Mouse (Mus musculus) embryonic fibroblast, embryonic 13.5 days (primary cell): ENCODE data around the gene Fggy. TPM values are rescaled to one million over a fixed set of nuclear protein-coding genes. Genes with fewer than 3 reads are reported as not detected.

Experiments used
- H3K27ac ChIP-seq: 2 replicates; pipeline ENCODE4 v1.5.1; 2012; ENCODE audit warnings: low read length, control low read depth, inconsistent platforms; ENCODE audit not compliant: insufficient read depth
- H3K4me1 ChIP-seq: 2 replicates; pipeline ENCODE4 v1.6.1; 2011; ENCODE audit warnings: low read length; ENCODE audit not compliant: control insufficient read depth, insufficient read depth
- H3K4me3 ChIP-seq: 2 replicates; pipeline ENCODE4 v1.5.1; 2011; ENCODE audit warnings: mild to moderate bottlenecking, control low read depth, low read length; ENCODE audit not compliant: insufficient read depth
- CTCF ChIP-seq: IDR thresholded peaks from 2 replicates; pipeline ENCODE4 v1.5.1; 2011; ENCODE audit warnings: mild to moderate bottlenecking, control low read depth, low read length, moderate library complexity, borderline replicate concordance; ENCODE audit not compliant: insufficient read depth
- POLR2A ChIP-seq: IDR thresholded peaks from 2 replicates; pipeline ENCODE4 v1.6.1; 2011; ENCODE audit warnings: low read depth, mild to moderate bottlenecking, control low read depth, low read length, moderate library complexity
- polyA plus RNA-seq: library from polyadenylated mRNA; stranded (reverse); fragments of >200 nt; gene quantifications from 2 replicates; pipeline ENCODE4 v1.2.4, GENCODE M21; 2011; ENCODE audit warnings: low read depth; ENCODE audit not compliant: missing spikeins, insufficient read length

Gene Fggy
- polyA plus RNA-seq, 1 experiment: 7.6 TPM

- TF ChIP-seq POLR2A: no peak
- TF ChIP-seq CTCF: no peak
- H3K4me3 ChIP-seq: no peak overlapping the region
- H3K4me1 ChIP-seq: peaks cover 3% of the 10 kb centered on the region
- H3K27ac ChIP-seq: peak overlapping the region; percentile 65
Measured at GRCm38 (mm10) chr4:95909689-95910654, 352.7 kb downstream of the Fggy start.

GRCm38 (mm10) chr4:95913026-95913425 is 355.7 kb downstream of the Fggy start:
- no peak for TF ChIP-seq POLR2A
- TF ChIP-seq CTCF: no peak
- no peak overlapping the region for H3K4me3 ChIP-seq
- H3K4me1 ChIP-seq: peaks cover 3% of the 10 kb centered on the region
- H3K27ac ChIP-seq: peak overlapping the region; percentile 57

DNA sequence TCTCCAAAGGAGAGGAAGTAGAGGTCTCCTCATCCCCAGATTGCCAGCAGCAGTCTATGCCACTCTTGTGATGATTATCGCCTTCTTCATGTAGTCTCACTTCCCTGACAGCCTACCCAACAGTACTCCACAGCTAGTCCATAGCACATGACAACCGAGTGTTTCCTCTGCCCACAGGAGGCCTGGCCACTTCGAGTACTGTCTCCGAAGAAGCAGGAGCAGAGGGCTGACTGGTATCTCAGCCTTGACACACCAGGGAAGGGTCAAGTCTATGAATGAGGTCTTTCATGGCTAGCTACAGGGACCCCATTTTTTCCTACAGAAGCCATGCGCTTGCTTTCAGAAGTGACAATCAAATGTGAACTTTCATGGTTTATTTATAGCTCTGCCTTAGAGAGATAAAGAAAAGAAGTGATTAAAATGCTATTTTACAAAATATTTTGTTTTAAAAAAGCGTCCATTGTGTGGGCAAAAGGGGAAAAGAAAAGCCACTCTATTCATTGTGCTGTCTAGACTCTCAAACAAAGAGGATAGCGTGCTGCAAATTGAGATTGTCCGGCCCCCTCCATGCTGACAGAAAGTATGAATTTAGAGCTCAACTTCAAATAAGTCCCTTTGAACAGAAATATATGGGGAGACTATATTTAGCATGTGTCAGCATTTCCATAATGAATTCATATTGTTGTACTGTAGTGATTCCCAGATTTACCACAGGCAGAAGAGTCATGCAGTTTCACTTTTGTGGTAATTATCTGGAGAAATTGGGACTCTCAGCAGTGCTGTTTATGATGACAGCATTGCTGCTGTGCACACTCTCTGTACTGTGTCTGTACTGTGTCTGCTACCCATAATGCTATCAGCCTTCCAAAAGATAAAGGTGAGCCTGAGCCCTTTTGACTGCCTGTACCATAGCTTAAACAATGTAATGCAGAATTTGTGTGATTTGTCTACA is 358.6 kb downstream of the Fggy start:
- peak overlapping the region; percentile 49; the same call in 1 of the 2 replicates for H3K27ac ChIP-seq
- peaks cover 3% of the 10 kb centered on the region for H3K4me1 ChIP-seq
- TF ChIP-seq CTCF (no peak), POLR2A (no peak)
- no peak overlapping the region for H3K4me3 ChIP-seq

- Histone ChIP-seq H3K4me3 (no peak overlapping the region), H3K27ac (peak overlapping the region; percentile 63), H3K4me1 (peaks cover 2% of the 10 kb centered on the region)
- TF ChIP-seq POLR2A (no peak), CTCF (no peak)
Measured at GRCm38 (mm10) chr4:95917703-95918102, 360.4 kb downstream of the Fggy start.

DNA sequence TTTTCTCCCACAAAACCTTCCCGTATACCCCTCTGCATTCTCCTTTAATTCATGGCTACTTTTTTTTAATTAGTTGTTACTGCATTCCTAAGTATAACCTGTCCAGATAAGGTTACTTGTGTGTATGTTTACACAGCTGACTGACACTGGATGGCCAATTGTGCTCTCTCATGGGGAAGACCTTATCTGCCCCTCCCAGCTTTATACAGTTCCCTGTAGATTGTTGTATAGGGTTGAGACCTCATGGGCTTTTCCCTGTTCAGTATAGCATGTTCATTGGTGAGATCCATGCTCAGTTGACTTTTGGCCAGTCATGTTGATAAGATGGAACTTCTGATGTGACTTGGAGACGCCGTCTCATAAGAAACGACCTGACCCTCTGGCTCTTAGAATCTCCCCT is 363.1 kb downstream of the Fggy start:
- TF ChIP-seq POLR2A (no peak), CTCF (no peak)
- H3K4me3 ChIP-seq: no peak overlapping the region
- no peak overlapping the region for H3K27ac ChIP-seq

DNA sequence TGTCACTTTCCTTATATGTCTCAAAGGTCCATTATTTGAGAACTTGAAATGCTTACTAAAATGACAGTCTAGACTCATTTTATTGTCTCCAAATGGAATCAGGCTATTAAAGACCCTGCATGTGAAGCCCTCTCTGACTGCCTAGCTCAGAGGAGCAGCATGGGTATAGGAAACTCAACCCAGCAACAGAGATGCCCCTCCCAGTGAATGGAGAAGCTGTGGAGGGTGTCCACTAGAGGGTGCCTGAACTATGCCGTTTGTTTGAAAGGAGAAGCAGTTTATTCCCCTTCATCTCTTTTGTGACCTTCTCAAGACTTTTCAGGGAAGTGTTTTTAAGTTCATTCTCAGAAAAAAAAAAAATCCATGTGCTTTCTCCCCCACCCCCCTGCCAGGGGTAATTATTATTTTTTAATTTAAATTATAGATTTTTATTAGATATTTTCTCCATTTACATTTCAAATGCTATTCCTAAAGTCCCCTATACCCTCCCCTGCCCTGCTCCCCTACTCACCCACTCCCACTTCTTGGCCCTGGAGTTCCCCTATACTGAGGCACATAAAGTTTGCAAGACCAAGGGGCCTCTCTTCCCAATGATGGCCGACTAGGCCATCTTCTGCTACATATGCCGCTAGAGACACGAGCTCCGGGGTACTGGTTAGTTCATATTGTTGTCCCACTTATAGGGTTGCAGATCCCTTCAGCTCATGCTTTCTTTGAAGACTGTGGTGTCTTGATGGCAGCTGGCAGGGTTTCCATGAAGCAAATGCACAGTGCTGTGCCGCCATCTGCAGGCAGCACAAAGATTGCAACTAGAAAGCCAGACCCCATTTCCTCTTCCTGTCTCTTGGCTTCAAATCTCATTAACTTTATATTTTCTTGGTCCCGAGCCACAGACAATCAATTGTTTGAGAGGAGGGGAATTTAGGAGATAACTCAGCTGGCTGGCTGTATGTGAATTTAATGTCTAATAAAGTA is 367.2 kb downstream of the Fggy start:
- Histone ChIP-seq H3K27ac (no peak overlapping the region), H3K4me1 (no peaks in the 10 kb centered on the region; the same call in 1 of the 2 replicates), H3K4me3 (no peak overlapping the region)
- TF ChIP-seq CTCF (peak; percentile 93), POLR2A (no peak)

More for the DNA sequence above, 363.1 kb downstream of the Fggy start:
- no peaks in the 10 kb centered on the region for H3K4me1 ChIP-seq

- Histone ChIP-seq H3K4me3 (no peak overlapping the region), H3K27ac (no peak overlapping the region), H3K4me1 (peaks cover 2% of the 10 kb centered on the region; the same call in 1 of the 2 replicates)
- no peak for TF ChIP-seq POLR2A
- TF ChIP-seq CTCF: no peak
Measured at GRCm38 (mm10) chr4:95928846-95929245, 371.5 kb downstream of the Fggy start.

DNA sequence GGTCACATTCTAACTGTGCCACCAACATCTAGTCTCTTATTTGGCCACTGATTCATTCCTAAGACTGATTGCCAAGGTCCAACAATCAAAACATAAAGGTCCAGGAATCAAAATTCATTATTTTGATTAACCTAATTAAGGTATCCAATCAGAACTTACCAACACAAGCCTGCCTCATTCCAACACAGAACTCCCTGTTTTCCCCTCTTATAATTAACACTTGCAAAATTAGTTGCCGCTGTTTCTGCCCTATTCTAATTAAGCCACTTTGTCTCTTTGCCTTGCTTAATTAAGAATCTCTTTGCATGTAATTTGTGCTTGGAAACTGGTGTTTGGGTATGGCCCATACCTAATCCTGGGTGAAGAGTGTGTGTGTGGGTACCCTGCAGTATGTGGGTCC is 372.6 kb downstream of the Fggy start:
- peaks cover 2% of the 10 kb centered on the region; the same call in 1 of the 2 replicates for H3K4me1 ChIP-seq
- TF ChIP-seq CTCF (no peak), POLR2A (no peak)
- H3K4me3 ChIP-seq: no peak overlapping the region
- no peak overlapping the region for H3K27ac ChIP-seq
